Mouse (Mus musculus): ENCODE data around the gene C730034F03Rik.

DNA sequence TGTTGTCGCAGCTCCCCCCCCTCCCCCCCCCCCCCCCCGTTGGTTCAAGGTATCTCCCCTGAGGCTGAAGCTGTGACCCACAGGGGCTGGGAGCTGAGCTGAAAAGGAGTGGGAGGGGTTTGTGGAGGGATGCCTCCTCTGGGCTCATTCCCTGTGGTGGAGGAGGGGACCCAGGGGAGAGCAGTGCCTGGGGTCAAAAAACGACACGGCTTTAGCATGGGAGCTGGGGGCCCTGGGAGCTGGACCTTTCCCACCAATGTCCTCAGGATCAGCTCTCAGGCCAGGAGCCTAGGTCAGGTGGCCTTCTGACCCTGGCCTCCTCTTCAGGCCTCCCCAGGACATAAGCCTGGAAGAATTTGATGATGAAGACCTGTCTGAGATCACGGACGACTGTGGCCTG lies 25.5 kb downstream of the C730034F03Rik start:
- no peak for TF ChIP-seq CTCF (conservative IDR thresholded peaks at IDR 0.05; ENCODE audit: low read length)
- TF ChIP-seq NANOG (IDR thresholded peaks at IDR 0.05; ENCODE audit: borderline replicate concordance, low read length) = no peak
- TF ChIP-seq POU5F1 (IDR thresholded peaks at IDR 0.05; ENCODE audit: borderline replicate concordance, low read length) = no peak

All from E14TG2a.4 (cell line).